Mouse (Mus musculus): ENCODE measurements around the gene Tifa.

GRCm38 (mm10) chr3:127809103-127809502, 19.5 kb downstream of the Tifa start:
- no peak for TF ChIP-seq MAFK (IDR thresholded peaks at IDR 0.05; ENCODE audit: insufficient read depth, low read depth, low read length)
- no peak for TF ChIP-seq HCFC1 (IDR thresholded peaks at IDR 0.05; ENCODE audit: borderline replicate concordance, insufficient read depth, low read length)
- TF ChIP-seq ZNF384 (IDR thresholded peaks at IDR 0.05; ENCODE audit: low read depth, low read length): no peak
- no peak for TF ChIP-seq CHD2 (IDR thresholded peaks at IDR 0.05; ENCODE audit: low read depth, low read length)
- no peak for TF ChIP-seq ZC3H11A (IDR thresholded peaks at IDR 0.05; ENCODE audit: borderline replicate concordance, low read depth, low read length)

Data from ES-E14 (cell line).